Mouse (Mus musculus) CH12.LX (cell line): ENCODE data around the gene Dlgap1. TPM values are rescaled to one million over a fixed set of nuclear protein-coding genes. Genes with fewer than 3 reads are reported as not detected.
A peak's percentile ranks its signal among the peaks of the same experiment; 100 is the strongest.

ENCODE experiments used
- DNase-seq: peaks from one replicate; pipeline ENCODE4 v3.0.0-alpha.2; 2013; ENCODE audit errors: extremely low read depth
- H3K27ac ChIP-seq: 2 replicates; pipeline ENCODE4 v1.5.1; 2012; ENCODE audit warnings: low read depth, mild to moderate bottlenecking, control low read depth, moderate library complexity; ENCODE audit not compliant: insufficient read depth
- H3K27me3 ChIP-seq: replicated peaks from 2 replicates; pipeline ENCODE3; 2012; ENCODE audit warnings: inconsistent platforms
- H3K36me3 ChIP-seq, 2 experiments: replicated peaks in 1 of 2; 2 replicates each; pipeline versions ENCODE3 to v1.6.1; 2012; ENCODE audit warnings: inconsistent platforms in 1 of 2, low read length in 1 of 2, mild to moderate bottlenecking in 1 of 2, mixed read lengths in 1 of 2, moderate library complexity in 1 of 2; ENCODE audit not compliant: control insufficient read depth in 1 of 2, insufficient read depth in 1 of 2
- H3K4me1 ChIP-seq, 2 experiments: 2 replicates each; pipeline ENCODE4 v1.6.1; 2012; ENCODE audit warnings: inconsistent platforms in 1 of 2, moderate library complexity in 1 of 2; ENCODE audit not compliant: insufficient read depth in 2 of 2, control insufficient read depth in 1 of 2
- H3K4me2 ChIP-seq: 2 replicates; pipeline ENCODE4 v1.6.1; 2012; ENCODE audit warnings: low read depth, mild to moderate bottlenecking, control low read depth; ENCODE audit not compliant: poor library complexity, insufficient read depth, severe bottlenecking
- H3K4me3 ChIP-seq, 3 experiments: fragments of 150-350 bp in 1 of 3; sonication (generic) in 1 of 3; replicated peaks in 1 of 3; 2 replicates each; pipeline versions ENCODE3 to v1.5.1; 2011 to 2012; ENCODE audit warnings: low read depth in 2 of 3, low read length in 2 of 3, mild to moderate bottlenecking in 2 of 3, moderate library complexity in 2 of 3, control low read depth in 1 of 3, improper control_type of control experiment in 1 of 3, inconsistent platforms in 1 of 3, mixed read lengths in 1 of 3; ENCODE audit not compliant: poor library complexity in 1 of 3
- H3K79me2 ChIP-seq: replicated peaks from 2 replicates; pipeline ENCODE4 v1.6.1; 2012; ENCODE audit warnings: mild to moderate bottlenecking, moderate library complexity; ENCODE audit not compliant: control insufficient read depth, poor library complexity, insufficient read depth, severe bottlenecking; ENCODE audit errors: extremely low read depth
- H3K9ac ChIP-seq: 2 replicates; pipeline ENCODE4 v1.6.1; 2012; ENCODE audit warnings: low read depth, mild to moderate bottlenecking, control low read depth, moderate library complexity; ENCODE audit not compliant: insufficient read depth
- H3K9me3 ChIP-seq: replicated peaks from 2 replicates; pipeline ENCODE3; 2012; ENCODE audit warnings: low read length, inconsistent platforms, mixed read lengths
- CHD1 ChIP-seq: IDR thresholded peaks from 2 replicates; pipeline ENCODE4 v1.6.1; 2012; ENCODE audit warnings: low read depth, low read length, improper control_type of control experiment, inconsistent platforms
- CTCF ChIP-seq, 2 experiments: IDR thresholded peaks in 1 of 2; conservative IDR thresholded peaks in 1 of 2; 2 replicates each; pipeline ENCODE4 v1.5.1; 2011 to 2012; ENCODE audit warnings: low read depth in 2 of 2, low read length in 2 of 2, improper control_type of control experiment in 1 of 2, inconsistent platforms in 1 of 2, mild to moderate bottlenecking in 1 of 2, moderate library complexity in 1 of 2
- E2F4 ChIP-seq: IDR thresholded peaks from 2 replicates; pipeline ENCODE4 v1.6.1; 2011; ENCODE audit warnings: low read depth, low read length, improper control_type of control experiment; ENCODE audit not compliant: insufficient replicate concordance
- ETS1 ChIP-seq: conservative IDR thresholded peaks from 2 replicates; pipeline ENCODE4 v1.6.1; 2012; ENCODE audit warnings: low read depth, mild to moderate bottlenecking, inconsistent platforms, low read length, improper control_type of control experiment, moderate library complexity
- IRF4 ChIP-seq: IDR thresholded peaks from 2 replicates; pipeline ENCODE4 v1.6.1; 2014; ENCODE audit warnings: low read depth, mild to moderate bottlenecking, inconsistent platforms, low read length, improper control_type of control experiment
- JUND ChIP-seq: conservative IDR thresholded peaks from 2 replicates; pipeline ENCODE4 v1.6.1; 2011; ENCODE audit warnings: low read depth, low read length, improper control_type of control experiment
- KAT2A ChIP-seq: IDR thresholded peaks from 2 replicates; pipeline ENCODE4 v1.6.1; 2012; ENCODE audit warnings: low read length, improper control_type of control experiment, inconsistent platforms; ENCODE audit not compliant: insufficient replicate concordance
- MAX ChIP-seq: IDR thresholded peaks from 2 replicates; pipeline ENCODE4 v1.6.1; 2011; ENCODE audit warnings: low read length, improper control_type of control experiment
- MEF2A ChIP-seq: IDR thresholded peaks from 2 replicates; pipeline ENCODE4 v1.6.1; 2014; ENCODE audit warnings: low read depth, mild to moderate bottlenecking, inconsistent platforms, low read length, improper control_type of control experiment, borderline replicate concordance
- MXI1 ChIP-seq: IDR thresholded peaks from 2 replicates; pipeline ENCODE4 v1.6.1; 2011; ENCODE audit warnings: mild to moderate bottlenecking, low read depth, low read length, improper control_type of control experiment
- MYC ChIP-seq: IDR thresholded peaks from 2 replicates; pipeline ENCODE4 v1.6.1; 2011; ENCODE audit warnings: low read depth, mild to moderate bottlenecking, improper control_type of control experiment, low read length
- NELFE ChIP-seq: IDR thresholded peaks from 2 replicates; pipeline ENCODE4 v1.6.1; 2011; ENCODE audit warnings: low read depth, low read length, improper control_type of control experiment
- POLR2A ChIP-seq: IDR thresholded peaks from 2 replicates; pipeline ENCODE4 v1.6.1; 2011; ENCODE audit warnings: low read depth, mild to moderate bottlenecking, improper control_type of control experiment, low read length
- RAD21 ChIP-seq: IDR thresholded peaks from 2 replicates; pipeline ENCODE4 v1.6.1; 2011; ENCODE audit warnings: low read depth, mild to moderate bottlenecking, low read length, improper control_type of control experiment, moderate library complexity
- SMC3 ChIP-seq: IDR thresholded peaks from 2 replicates; pipeline ENCODE4 v1.6.1; 2011; ENCODE audit warnings: low read depth, low read length, improper control_type of control experiment
- TCF12 ChIP-seq: IDR thresholded peaks from 2 replicates; pipeline ENCODE4 v1.6.1; 2014; ENCODE audit warnings: low read depth, mild to moderate bottlenecking, inconsistent platforms, low read length, improper control_type of control experiment
- UBTF ChIP-seq: IDR thresholded peaks from 2 replicates; pipeline ENCODE4 v1.6.1; 2012; ENCODE audit warnings: low read depth, mild to moderate bottlenecking, inconsistent platforms, low read length, improper control_type of control experiment, moderate library complexity
- USF1 ChIP-seq: IDR thresholded peaks from 2 replicates; pipeline ENCODE4 v1.6.1; 2014; ENCODE audit warnings: low read depth, mild to moderate bottlenecking, inconsistent platforms, low read length, improper control_type of control experiment
- USF2 ChIP-seq: conservative IDR thresholded peaks from 2 replicates; pipeline ENCODE4 v1.6.1; 2011; ENCODE audit warnings: low read depth, low read length, improper control_type of control experiment
- ZC3H11A ChIP-seq: IDR thresholded peaks from 2 replicates; pipeline ENCODE4 v1.6.1; 2012; ENCODE audit warnings: low read depth, mild to moderate bottlenecking, inconsistent platforms, low read length, improper control_type of control experiment
- ZKSCAN1 ChIP-seq: IDR thresholded peaks from 2 replicates; pipeline ENCODE4 v1.6.1; 2012; ENCODE audit warnings: low read depth, inconsistent platforms, low read length, improper control_type of control experiment, borderline replicate concordance
- ZNF384 ChIP-seq: IDR thresholded peaks from 2 replicates; pipeline ENCODE4 v1.6.1; 2012; ENCODE audit warnings: low read depth, low read length, improper control_type of control experiment, inconsistent platforms
- dilution Hi-C: fragments of 300-500 bp; cut with MboI; formaldehyde crosslinking; loops from 2 replicates; pipeline ENCODE4 v1.14.3; 2020; ENCODE audit warnings: low sequenced_read_pairs; ENCODE audit not compliant: extremely low pct_unique_long_range_greater_than_20kb, extremely low pct_ligation_motif_present
- in situ Hi-C: fragments of 300-500 bp; cut with MboI; formaldehyde crosslinking; loops from 3 replicates; pipeline ENCODE4 v1.14.3; 2019; ENCODE audit warnings: low sequenced_read_pairs, low pct_ligation_motif_present, low pct_unique_long_range_greater_than_20kb, mixed read lengths
- polyA plus RNA-seq: library from polyadenylated mRNA; unstranded; fragments of >175 nt; gene quantifications from 2 replicates; pipeline ENCODE4 v1.2.1, GENCODE M21; 2012; ENCODE audit warnings: low read depth; ENCODE audit not compliant: insufficient read length
- total RNA-seq, 2 experiments: library from RNA; depleted of rRNA; stranded (reverse); fragments of 300-350 nt in 1 of 2; fragments of >200 nt in 1 of 2; gene quantifications; 2 replicates each; pipeline ENCODE4 v1.2.3; 2012 to 2014

Gene Dlgap1
- total and polyA plus RNA-seq, 3 experiments, result 0.51 to 2.7 (median 1.2) TPM

GRCm38 (mm10) chr17:70683561-70684167 lies 714.8 kb downstream of the Dlgap1 start:
- peak overlapping the region; percentile 39; the same call in 1 of the 2 replicates for H3K4me2 ChIP-seq
- no peak for TF ChIP-seq IRF4
- no peak for TF ChIP-seq CHD1
- no peak for TF ChIP-seq POLR2A
- peak; percentile 87 to 94 for TF ChIP-seq CTCF (conservative IDR thresholded peaks at IDR 0.05 in 1 of 2, IDR thresholded peaks at IDR 0.05 in 1 of 2; ENCODE audit: low read depth in 2 of 2, low read length in 2 of 2)
- no peak for TF ChIP-seq MXI1
- TF ChIP-seq TCF12, result 0 out of 2 replicates have a peak, but pooled peaks have one; percentile 17
- TF ChIP-seq ZNF384, result no peak
- TF ChIP-seq USF1, result no peak
- no peak for TF ChIP-seq KAT2A
- TF ChIP-seq USF2, result no peak
- TF ChIP-seq RAD21, result peak; percentile 62
- TF ChIP-seq MAX, result no peak
- TF ChIP-seq NELFE, result no peak
- TF ChIP-seq SMC3, result peak; percentile 77
- no peak for TF ChIP-seq ETS1
- TF ChIP-seq, all 38 proteins: peak for 4
- dilution Hi-C loops (no loop called here), in situ Hi-C loops (loop anchor here (25.0 kb wide), 1 partner anchor 146 kb away; no protein-coding TSS in a partner anchor)
- H3K27ac ChIP-seq, result no peak overlapping the region
- no peak overlapping the region for H3K9ac ChIP-seq
- no peak overlapping the region for H3K4me3 ChIP-seq
- H3K79me2 ChIP-seq, result no peaks in the 10 kb centered on the region
- DNase-seq, result peak; percentile 48
- no peaks in the 10 kb centered on the region for H3K36me3 ChIP-seq
- peaks cover 0 to 9% of the 10 kb centered on the region in 2 experiments; a peak in 2 of 4 replicates for H3K4me1 ChIP-seq
- no peaks in the 10 kb centered on the region for H3K9me3 ChIP-seq
- H3K27me3 ChIP-seq, result no peaks in the 10 kb centered on the region

GRCm38 (mm10) chr17:70690174-70690573 lies 721.3 kb downstream of the Dlgap1 start:
- Histone ChIP-seq H3K36me3 (no peaks in the 10 kb centered on the region), H3K9ac (no peak overlapping the region), H3K27me3 (no peaks in the 10 kb centered on the region), H3K4me1 (peaks cover 0 to 2% of the 10 kb centered on the region in 2 experiments; a peak in 1 of 4 replicates), H3K4me3 (no peak overlapping the region), H3K27ac (no peak overlapping the region)
- dilution Hi-C loops, result no loop called here
- DNase-seq, result no peak
- in situ Hi-C loops, result loop anchor here (25.0 kb wide), 1 partner anchor 153 kb away; no protein-coding TSS in a partner anchor
- TF ChIP-seq ZC3H11A (no peak), MEF2A (no peak), JUND (no peak), POLR2A (no peak), ZKSCAN1 (no peak), UBTF (no peak), E2F4 (no peak), MYC (no peak), SMC3 (no peak)
- TF ChIP-seq, all 38 proteins: peak for 0
- Histone ChIP-seq H3K79me2 (no peaks in the 10 kb centered on the region), H3K9me3 (no peaks in the 10 kb centered on the region), H3K4me2 (no peak overlapping the region)
